Mouse (Mus musculus) brown adipose tissue, adult 24 weeks (tissue): ENCODE results near the gene Pex11a. TPM values are rescaled to one million over a fixed set of nuclear protein-coding genes. Genes with fewer than 3 reads are reported as not detected.

ENCODE experiments used
- H3K27ac ChIP-seq: fragments of 200-500 bp; replicated peaks from 2 replicates; pipeline ENCODE4 v1.5.1; 2012; ENCODE audit warnings: low read depth, mild to moderate bottlenecking, low read length
- H3K4me1 ChIP-seq: fragments of 200-500 bp; 2 replicates; pipeline ENCODE4 v1.6.1; 2012; ENCODE audit warnings: low read length, mixed read lengths; ENCODE audit not compliant: control insufficient read depth, insufficient read depth, insufficient read length
- H3K4me3 ChIP-seq: fragments of 200-500 bp; 2 replicates; pipeline ENCODE4 v1.5.1; 2012; ENCODE audit warnings: low read depth, mild to moderate bottlenecking, low read length, moderate library complexity; ENCODE audit not compliant: insufficient read depth
- polyA plus RNA-seq: library from polyadenylated mRNA; stranded (reverse); fragments of >200 nt; gene quantifications from 2 replicates; pipeline ENCODE4 v1.2.4, GENCODE M21; 2012; ENCODE audit not compliant: missing spikeins, insufficient read depth, insufficient read length

The Pex11a gene
- polyA plus RNA-seq, 1 experiment = 78.9 TPM

DNA sequence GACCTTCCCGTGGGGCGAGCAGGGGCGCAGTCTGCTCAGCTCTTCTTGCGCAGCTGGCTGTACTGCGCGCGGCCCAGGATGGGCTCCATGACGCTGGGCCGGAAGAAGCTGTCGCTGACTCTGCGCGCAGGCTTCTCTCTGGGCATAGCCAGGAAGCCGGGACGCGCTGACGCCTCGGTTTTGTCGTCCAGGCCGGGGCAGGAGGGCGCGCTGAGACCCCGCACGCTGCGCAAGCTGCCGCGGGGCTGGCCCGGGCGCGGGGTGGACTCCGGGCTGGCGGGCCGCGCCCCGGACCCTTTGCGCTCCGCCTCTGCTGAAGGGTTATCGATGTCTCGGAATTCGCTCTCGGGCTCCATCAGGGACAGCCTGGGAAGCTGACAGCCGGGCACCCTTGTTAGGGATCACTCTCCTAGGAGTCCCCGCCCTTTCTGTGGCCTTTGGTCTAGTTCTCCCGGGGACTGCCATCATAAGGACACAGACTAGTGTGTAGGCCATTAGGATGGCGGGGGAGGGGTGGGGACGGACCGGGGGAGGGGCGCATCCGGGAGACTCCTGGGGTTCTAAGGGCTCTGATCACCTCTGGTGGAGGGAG is 21.4 kb downstream of the Pex11a start:
- Histone ChIP-seq H3K4me1 (peaks cover 7% of the 10 kb centered on the region; the same call in 1 of the 2 replicates), H3K27ac (peak overlapping the region; percentile 82), H3K4me3 (peak overlapping the region; percentile 60)

DNA sequence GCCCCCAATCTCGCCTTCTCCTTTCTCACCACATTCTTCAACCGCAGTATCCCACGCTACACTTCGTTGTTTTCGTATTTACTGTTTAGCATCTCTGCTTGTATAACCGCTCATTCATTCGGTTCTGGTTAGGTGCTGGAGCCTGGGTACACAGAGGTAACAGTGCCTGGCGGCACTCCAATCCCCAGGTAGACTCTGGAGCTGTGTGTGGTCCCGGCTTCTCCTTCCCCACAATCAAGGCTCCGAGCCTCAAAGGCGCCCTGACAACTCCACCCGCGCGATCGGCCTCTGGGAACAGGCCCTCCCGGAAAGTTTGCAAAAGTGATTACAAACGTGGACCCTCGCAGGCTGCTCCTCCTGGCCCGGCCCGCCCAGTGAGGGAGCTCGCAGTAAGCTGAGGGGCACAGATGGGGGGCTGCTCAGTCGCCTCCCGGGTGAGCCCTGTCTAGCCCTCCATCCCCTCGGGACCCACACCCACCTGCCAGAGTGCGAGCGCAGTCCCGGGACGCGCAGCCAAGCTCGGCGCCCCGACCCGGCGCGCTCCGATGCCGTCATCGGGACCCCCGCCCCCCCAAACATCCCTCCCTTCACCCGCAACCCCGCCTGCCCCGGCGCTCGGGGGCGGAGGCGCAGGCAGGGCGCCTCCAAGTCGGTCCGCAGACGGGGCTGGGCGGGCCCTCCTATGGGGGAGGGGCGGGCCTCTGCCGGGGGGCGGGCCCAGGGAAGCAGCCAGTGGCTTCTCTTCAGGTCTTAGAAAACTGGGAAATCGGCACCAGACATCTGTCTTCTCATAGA is 27.5 kb downstream of the Pex11a start, which contains the start of gene Kif7:
TSS of gene Kif7 (minus strand) at position 534 of the 795 bp plus-strand sequence.
- H3K4me3 ChIP-seq = peak within 1 kb of the TSS; percentile 82
- no peak within 1 kb of the TSS for H3K27ac ChIP-seq
- H3K4me1 ChIP-seq = peaks cover 2% of the 10 kb centered on the region; the same call in 1 of the 2 replicates

DNA sequence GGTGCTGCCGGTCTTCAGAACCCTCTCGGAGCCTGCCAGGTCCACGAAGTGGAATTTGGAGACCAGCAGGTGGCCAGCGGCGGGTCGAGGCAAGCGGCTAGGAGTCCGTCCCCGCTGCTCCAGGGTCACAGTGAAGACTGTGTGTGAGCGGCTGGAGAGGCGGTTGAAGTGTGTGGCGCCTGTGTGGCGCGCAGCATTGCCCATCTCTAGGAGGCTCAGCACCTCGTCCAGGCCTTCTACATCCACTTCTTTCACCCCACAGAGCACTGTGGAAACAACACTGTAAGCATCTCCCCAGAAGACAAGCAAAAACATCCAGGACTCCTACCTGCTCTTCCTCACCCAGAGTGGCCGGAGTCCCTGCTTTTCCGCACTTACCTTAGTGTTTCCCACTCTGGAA is 32.1 kb downstream of the Pex11a start:
- H3K27ac ChIP-seq = no peak overlapping the region
- H3K4me3 ChIP-seq = no peak overlapping the region
- peaks cover 2% of the 10 kb centered on the region; the same call in 1 of the 2 replicates for H3K4me1 ChIP-seq

DNA sequence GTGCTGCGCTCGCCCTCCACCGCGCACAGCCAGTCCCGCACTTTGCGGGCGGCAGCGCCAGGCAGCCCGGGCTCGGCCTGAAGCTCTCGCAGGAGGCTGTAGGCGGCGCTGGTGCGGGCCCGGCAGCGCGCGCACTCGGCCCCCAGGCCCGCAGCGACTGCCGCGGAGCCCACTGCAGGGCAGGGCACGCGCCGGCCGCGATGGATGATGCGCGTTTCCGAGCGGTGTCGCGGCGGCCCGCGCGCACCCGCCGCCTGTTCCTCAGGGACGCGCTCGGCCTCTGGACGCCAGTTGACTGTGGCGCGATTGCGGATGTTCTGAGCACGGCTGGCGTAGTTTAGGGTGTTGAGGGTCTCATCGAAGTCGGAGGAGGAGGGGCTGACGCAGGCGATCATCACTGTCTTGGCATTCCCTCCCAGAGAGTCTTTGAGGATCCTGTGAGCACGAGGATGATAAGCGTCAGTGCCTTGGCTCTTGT is 32.8 kb downstream of the Pex11a start:
- H3K4me3 ChIP-seq = peak overlapping the region; percentile 35

GRCm38 (mm10) chr7:79705210-79705609 is 37.7 kb downstream of the Pex11a start:
- Histone ChIP-seq H3K4me3 (no peak overlapping the region), H3K27ac (no peak overlapping the region), H3K4me1 (no peaks in the 10 kb centered on the region)

More for the DNA sequence above, 32.8 kb downstream of the Pex11a start:
- Histone ChIP-seq H3K4me1 (peaks cover 2% of the 10 kb centered on the region; the same call in 1 of the 2 replicates), H3K27ac (no peak overlapping the region)

- H3K4me3 ChIP-seq = no peak overlapping the region
- H3K27ac ChIP-seq = no peak overlapping the region
- H3K4me1 ChIP-seq = no peaks in the 10 kb centered on the region
Observed at GRCm38 (mm10) chr7:79702755-79703154, 40.2 kb downstream of the Pex11a start.

DNA sequence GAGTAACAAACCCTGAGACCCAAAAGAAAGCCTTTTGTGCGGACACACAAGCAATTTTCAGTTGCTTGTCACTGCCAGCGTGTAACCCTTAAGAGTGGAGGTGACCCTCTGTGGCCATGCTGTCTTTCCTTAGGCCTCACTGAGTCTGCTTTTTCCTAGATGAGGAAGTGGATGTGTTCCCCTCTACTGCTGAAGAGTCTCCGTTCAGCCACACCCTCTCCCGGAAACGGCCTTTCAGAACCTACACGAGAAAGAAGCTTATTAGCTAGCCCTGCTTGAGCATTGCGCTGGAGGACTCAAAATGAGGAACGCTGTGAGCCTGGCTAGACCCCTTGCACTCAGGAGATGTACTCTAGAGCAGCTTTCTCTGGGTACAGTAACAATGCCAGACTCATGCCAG is 46.4 kb downstream of the Pex11a start:
- Histone ChIP-seq H3K27ac (no peak overlapping the region), H3K4me3 (no peak overlapping the region), H3K4me1 (no peaks in the 10 kb centered on the region)

Other genes starting within 250 kb of the Pex11a start
- not detected in 2 replicates for gene Rhcg, start 125.5 kb downstream of the Pex11a start, polyA plus RNA-seq
- gene Ticrr, start 82.9 kb downstream of the Pex11a start, polyA plus RNA-seq = not detected in 2 replicates
- gene Kif7, start 27.4 kb downstream of the Pex11a start, polyA plus RNA-seq = 0.40 and 0.58 TPM in 2 replicates
- 1,266 and 1,376 TPM in 2 replicates for gene Plin1, start 10.2 kb downstream of the Pex11a start, polyA plus RNA-seq
- 5.8 and 6.6 TPM in 2 replicates for gene Wdr93, start within 50 bp of the Pex11a start, polyA plus RNA-seq
- gene Mesp1, start 50.7 kb upstream of the Pex11a start, polyA plus RNA-seq = not detected in 2 replicates
- not detected in 2 replicates for gene Mesp2, start 67.6 kb upstream of the Pex11a start, polyA plus RNA-seq
- gene Anpep, start 117.9 kb upstream of the Pex11a start, polyA plus RNA-seq = 6.3 and 8.9 TPM in 2 replicates
- gene Ap3s2, start 177.5 kb upstream of the Pex11a start, polyA plus RNA-seq = 9.4 and 15.4 TPM in 2 replicates
- gene Arpin, start 192.2 kb upstream of the Pex11a start, polyA plus RNA-seq = 9.3 and 16.1 TPM in 2 replicates